Mouse (Mus musculus) hindbrain, embryonic 14.5 days (tissue): ENCODE measurements around the gene Grid1. TPM values are rescaled to one million over a fixed set of nuclear protein-coding genes. Genes with fewer than 3 reads are reported as not detected.
A peak's percentile ranks its signal among the peaks of the same experiment; 100 is the strongest.

Experiments
- ATAC-seq: fragments of 200-750 bp; cut with Nextera tagmentation; 2 replicates; pipeline ENCODE4 v1.8.0; 2017; ENCODE audit warnings: moderate number of reproducible peaks, mild to moderate bottlenecking, moderate TSS enrichment, moderate library complexity; ENCODE audit not compliant: low FRiP score
- DNase-seq: peaks from one replicate; pipeline ENCODE4 v3.0.0-alpha.2; 2015; ENCODE audit warnings: low spot score
- H3K27ac ChIP-seq: fragments of 300-500 bp; sonication (generic); 2 replicates; pipeline ENCODE4 v1.5.1; 2014; ENCODE audit warnings: mild to moderate bottlenecking, moderate library complexity
- H3K27me3 ChIP-seq: fragments of 300-500 bp; sonication (generic); 2 replicates; pipeline ENCODE4 v1.6.1; 2014; ENCODE audit warnings: mild to moderate bottlenecking, low read length, mixed read lengths; ENCODE audit not compliant: control insufficient read depth, insufficient read depth
- H3K36me3 ChIP-seq: fragments of 300-500 bp; sonication (generic); replicated peaks from 2 replicates; pipeline ENCODE4 v1.6.1; 2014; ENCODE audit not compliant: control insufficient read depth, insufficient read depth
- H3K4me1 ChIP-seq: fragments of 300-500 bp; sonication (generic); replicated peaks from 2 replicates; pipeline ENCODE4 v1.6.1; 2014; ENCODE audit warnings: antibody characterized with exemption, low read length, mixed read lengths; ENCODE audit not compliant: control insufficient read depth, insufficient read depth
- H3K4me2 ChIP-seq: fragments of 300-500 bp; sonication (generic); replicated peaks from 2 replicates; pipeline ENCODE4 v1.6.1; 2014; ENCODE audit warnings: mild to moderate bottlenecking, moderate library complexity
- H3K4me3 ChIP-seq: fragments of 300-500 bp; sonication (generic); replicated peaks from 2 replicates; pipeline ENCODE4 v1.5.1; 2014; ENCODE audit warnings: mild to moderate bottlenecking, low read length
- H3K9ac ChIP-seq: fragments of 300-500 bp; sonication (generic); 2 replicates; pipeline ENCODE4 v1.6.1; 2014
- H3K9me3 ChIP-seq: fragments of 300-500 bp; sonication (generic); 2 replicates; pipeline ENCODE4 v1.6.1; 2016; ENCODE audit warnings: low read length; ENCODE audit not compliant: control insufficient read depth
- WGBS: fragments of 180-500 bp; shearing (Covaris S2); extraction: QIAGEN DNeasy Blood & Tissue Kit; methylation state at CpG from one replicate; pipeline ENCODE4 v1.1.7; 2014; 5-methylcytosine and 5-hydroxymethylcytosine counted together
- polyA plus RNA-seq: library from polyadenylated mRNA; unstranded; fragments of >200 nt; fragmentation: Nextera tagmentation; extraction: Ambion mirVana; gene quantifications from 2 replicates; pipeline ENCODE4 v1.2.1, GENCODE M21; 2014

The Grid1 gene
- polyA plus RNA-seq, 1 experiment from 2014 or later = 7.7 TPM

- no peaks in the 10 kb centered on the region for H3K9me3 ChIP-seq
- no peak overlapping the region for H3K4me3 ChIP-seq
- ATAC-seq = no peak
- H3K27ac ChIP-seq = no peak overlapping the region
- H3K4me2 ChIP-seq = no peak overlapping the region
- peaks cover 24% of the 10 kb centered on the region for H3K4me1 ChIP-seq
- no peak for DNase-seq
- WGBS = 12% methylated on average over 6 of the region's 6 CpGs
- no peak overlapping the region for H3K9ac ChIP-seq
- H3K36me3 ChIP-seq = no peaks in the 10 kb centered on the region
- 0 out of 2 replicates have a peak, but pooled peaks cover 5% of the 10 kb centered on the region for H3K27me3 ChIP-seq
These were observed 72.0 kb downstream of the Grid1 start for GRCm38 (mm10) chr14:34891769-34892532.

GRCm38 (mm10) chr14:34896253-34896982, 76.5 kb downstream of the Grid1 start:
- H3K4me1 ChIP-seq = peaks cover 30% of the 10 kb centered on the region
- peak overlapping the region; percentile 25 for H3K4me3 ChIP-seq
- H3K4me2 ChIP-seq = peak overlapping the region; percentile 60
- ATAC-seq (peak; percentile 88), DNase-seq (peak; percentile 63)
- peak overlapping the region; percentile 72 for H3K27ac ChIP-seq
- WGBS = 4% methylated on average over 33 of the region's 33 CpGs
- peak overlapping the region; percentile 60 for H3K9ac ChIP-seq
- H3K36me3 ChIP-seq = no peaks in the 10 kb centered on the region
- no peaks in the 10 kb centered on the region for H3K9me3 ChIP-seq
- 0 out of 2 replicates have a peak, but pooled peaks cover 5% of the 10 kb centered on the region for H3K27me3 ChIP-seq

- Histone ChIP-seq H3K4me2 (no peak overlapping the region), H3K9ac (peak overlapping the region; percentile 38; the same call in 1 of the 2 replicates), H3K27ac (peak overlapping the region; percentile 70), H3K4me1 (peaks cover 30% of the 10 kb centered on the region), H3K4me3 (no peak overlapping the region), H3K36me3 (no peaks in the 10 kb centered on the region), H3K27me3 (no peaks in the 10 kb centered on the region), H3K9me3 (no peaks in the 10 kb centered on the region)
- peak; percentile 37 for DNase-seq
- 26% methylated on average over 4 of the region's 4 CpGs for WGBS
- peak; percentile 66 for ATAC-seq
These were observed 83.9 kb downstream of the Grid1 start for GRCm38 (mm10) chr14:34903854-34904253.

- DNase-seq (no peak), ATAC-seq (no peak)
- no peaks in the 10 kb centered on the region for H3K36me3 ChIP-seq
- no peak overlapping the region for H3K9ac ChIP-seq
- H3K27me3 ChIP-seq = no peaks in the 10 kb centered on the region
- no peaks in the 10 kb centered on the region for H3K9me3 ChIP-seq
- 46% methylated on average over 2 of the region's 2 CpGs for WGBS
- peaks cover 37% of the 10 kb centered on the region for H3K4me1 ChIP-seq
- no peak overlapping the region for H3K4me2 ChIP-seq
- no peak overlapping the region for H3K27ac ChIP-seq
- H3K4me3 ChIP-seq = no peak overlapping the region
These were observed 85.8 kb downstream of the Grid1 start for GRCm38 (mm10) chr14:34905697-34906096.

GRCm38 (mm10) chr14:34908366-34908765, 88.5 kb downstream of the Grid1 start:
- Histone ChIP-seq H3K27ac (0 out of 2 replicates have a peak overlapping the region, but pooled peaks have one; percentile 32), H3K9me3 (no peaks in the 10 kb centered on the region), H3K4me3 (no peak overlapping the region), H3K36me3 (no peaks in the 10 kb centered on the region), H3K27me3 (no peaks in the 10 kb centered on the region), H3K4me1 (peaks cover 26% of the 10 kb centered on the region), H3K9ac (no peak overlapping the region), H3K4me2 (no peak overlapping the region)
- ATAC-seq = no peak
- 57% methylated on average over 2 of the region's 2 CpGs for WGBS
- DNase-seq = no peak

- Histone ChIP-seq H3K4me3 (no peak overlapping the region), H3K27ac (peak overlapping the region; percentile 9; the same call in 1 of the 2 replicates), H3K27me3 (no peaks in the 10 kb centered on the region), H3K4me2 (no peak overlapping the region), H3K36me3 (no peaks in the 10 kb centered on the region), H3K9me3 (no peaks in the 10 kb centered on the region), H3K4me1 (peaks cover 22% of the 10 kb centered on the region), H3K9ac (no peak overlapping the region)
- DNase-seq = no peak
- WGBS = 18% methylated on average over 4 of the region's 4 CpGs
- ATAC-seq = peak; percentile 76
These were observed 88.9 kb downstream of the Grid1 start for GRCm38 (mm10) chr14:34908804-34909203.

- DNase-seq = no peak
- no peak overlapping the region for H3K4me2 ChIP-seq
- no peak for ATAC-seq
- no peak overlapping the region for H3K9ac ChIP-seq
- H3K9me3 ChIP-seq = no peaks in the 10 kb centered on the region
- no peaks in the 10 kb centered on the region for H3K36me3 ChIP-seq
- H3K4me3 ChIP-seq = no peak overlapping the region
- H3K27me3 ChIP-seq = no peaks in the 10 kb centered on the region
- no peak overlapping the region for H3K27ac ChIP-seq
- no peaks in the 10 kb centered on the region for H3K4me1 ChIP-seq
- WGBS = 85% methylated on average over 6 of the region's 6 CpGs
These were observed 96.4 kb downstream of the Grid1 start for GRCm38 (mm10) chr14:34916315-34916714.

- Histone ChIP-seq H3K4me3 (no peak overlapping the region), H3K27ac (no peak overlapping the region), H3K9me3 (no peaks in the 10 kb centered on the region), H3K9ac (no peak overlapping the region), H3K27me3 (no peaks in the 10 kb centered on the region), H3K4me1 (no peaks in the 10 kb centered on the region), H3K36me3 (no peaks in the 10 kb centered on the region), H3K4me2 (no peak overlapping the region)
- 32% methylated on average over 1 of the region's 1 CpGs for WGBS
- no peak for ATAC-seq
- DNase-seq = no peak
These were observed 97.2 kb downstream of the Grid1 start for GRCm38 (mm10) chr14:34917111-34917510.

GRCm38 (mm10) chr14:34919221-34919620, 99.3 kb downstream of the Grid1 start:
- DNase-seq (no peak), ATAC-seq (no peak)
- Histone ChIP-seq H3K27ac (no peak overlapping the region), H3K9me3 (no peaks in the 10 kb centered on the region), H3K36me3 (no peaks in the 10 kb centered on the region), H3K27me3 (no peaks in the 10 kb centered on the region), H3K4me2 (no peak overlapping the region), H3K4me1 (no peaks in the 10 kb centered on the region), H3K9ac (no peak overlapping the region), H3K4me3 (no peak overlapping the region)
- WGBS = 61% methylated on average over 6 of the region's 6 CpGs
